Mouse (Mus musculus) left cerebral cortex, adult 18-20 months (tissue): ENCODE data around the gene Olfml2a. TPM values are rescaled to one million over a fixed set of nuclear protein-coding genes. Genes with fewer than 3 reads are reported as not detected.

Source experiments
- DNase-seq, 2 experiments: peaks; one replicate each; pipeline ENCODE4 v3.0.0; 2021 to 2022; ENCODE audit warnings: low spot score in 2 of 2, mixed read lengths in 1 of 2
- total RNA-seq, 2 experiments: library from RNA; stranded (reverse); gene quantifications; 2 replicates each; pipeline ENCODE4 v1.2.3; 2021

Olfml2a gene
- total RNA-seq, 2 experiments from 2014 or later, result 2.3 to 2.9 TPM

- DNase-seq, result no peak
Measured at GRCm38 (mm10) chr2:38936721-38937378, 5.1 kb downstream of the Olfml2a start.

GRCm38 (mm10) chr2:38937396-38937795, 5.6 kb downstream of the Olfml2a start:
- no peak for DNase-seq

GRCm38 (mm10) chr2:38938007-38938406, 6.2 kb downstream of the Olfml2a start:
- no peak for DNase-seq

- no peak for DNase-seq
Measured at GRCm38 (mm10) chr2:38939047-38939446, 7.3 kb downstream of the Olfml2a start.

- DNase-seq, result no peak
Measured at GRCm38 (mm10) chr2:38941426-38941825, 9.6 kb downstream of the Olfml2a start.

- DNase-seq, result no peak
Measured at GRCm38 (mm10) chr2:38941898-38942297, 10.1 kb downstream of the Olfml2a start.

GRCm38 (mm10) chr2:38943161-38943560, 11.4 kb downstream of the Olfml2a start:
- DNase-seq, result no peak

GRCm38 (mm10) chr2:38943977-38944376, 12.2 kb downstream of the Olfml2a start:
- DNase-seq, result no peak

GRCm38 (mm10) chr2:38944460-38945161, 12.8 kb downstream of the Olfml2a start:
- no peak for DNase-seq

- DNase-seq, result no peak
Measured at GRCm38 (mm10) chr2:38947566-38947965, 15.8 kb downstream of the Olfml2a start.

- DNase-seq, result peak; percentile 81 to 84
Measured at GRCm38 (mm10) chr2:38950281-38950719, 18.5 kb downstream of the Olfml2a start.

GRCm38 (mm10) chr2:38953152-38953883, 21.5 kb downstream of the Olfml2a start:
- DNase-seq, result peak; percentile 25 to 48

GRCm38 (mm10) chr2:38956062-38956461, 24.3 kb downstream of the Olfml2a start:
- no peak for DNase-seq

GRCm38 (mm10) chr2:38957671-38958223, 26.0 kb downstream of the Olfml2a start:
- DNase-seq, result no peak

- DNase-seq, result no peak
Measured at GRCm38 (mm10) chr2:38964198-38964597, 32.4 kb downstream of the Olfml2a start.

GRCm38 (mm10) chr2:38969650-38970049, 37.9 kb downstream of the Olfml2a start:
- no peak for DNase-seq

GRCm38 (mm10) chr2:38970057-38970456, 38.3 kb downstream of the Olfml2a start:
- no peak for DNase-seq

- no peak for DNase-seq
Measured at GRCm38 (mm10) chr2:38973223-38973622, 41.4 kb downstream of the Olfml2a start.

GRCm38 (mm10) chr2:38973701-38974100, 41.9 kb downstream of the Olfml2a start:
- no peak for DNase-seq

GRCm38 (mm10) chr2:38974171-38974570, 42.4 kb downstream of the Olfml2a start:
- DNase-seq, result no peak

GRCm38 (mm10) chr2:38975181-38975580, 43.4 kb downstream of the Olfml2a start:
- DNase-seq, result no peak
